Mouse (Mus musculus): ENCODE results near the gene Thap3. TPM values are rescaled to one million over a fixed set of nuclear protein-coding genes. Genes with fewer than 3 reads are reported as not detected.
A peak's percentile ranks its signal among the peaks of the same experiment; 100 is the strongest.

Thap3 gene
- total RNA-seq, 2 experiments from 2014 or later: 26.8 to 29.7 TPM

GRCm38 (mm10) chr4:152020024-152020423 is 31.2 kb upstream of the Thap3 start:
- H3K27ac ChIP-seq: no peak overlapping the region
- no peak for DNase-seq (ENCODE audit: low spot score in 2 of 2)
- TF ChIP-seq CTCF (conservative IDR thresholded peaks at IDR 0.05): no peak

GRCm38 (mm10) chr4:152019073-152019472 is 30.3 kb upstream of the Thap3 start:
- DNase-seq (ENCODE audit: low spot score in 2 of 2): no peak
- Histone ChIP-seq H3K4me3 (no peak overlapping the region), H3K27ac (no peak overlapping the region)
- no peak for TF ChIP-seq CTCF (conservative IDR thresholded peaks at IDR 0.05)

More at GRCm38 (mm10) chr4:152020024-152020423, 31.2 kb upstream of the Thap3 start:
- H3K4me3 ChIP-seq: no peak overlapping the region

GRCm38 (mm10) chr4:152013036-152013813 is 24.4 kb upstream of the Thap3 start:
- TF ChIP-seq CTCF (conservative IDR thresholded peaks at IDR 0.05): no peak
- no peak for DNase-seq (ENCODE audit: low spot score in 2 of 2)
- H3K4me3 ChIP-seq: no peak overlapping the region
- H3K27ac ChIP-seq: no peak overlapping the region

GRCm38 (mm10) chr4:152012109-152012508 is 23.3 kb upstream of the Thap3 start:
- DNase-seq (ENCODE audit: low spot score in 2 of 2): no peak
- H3K4me3 ChIP-seq: no peak overlapping the region
- H3K27ac ChIP-seq: no peak overlapping the region
- TF ChIP-seq CTCF (conservative IDR thresholded peaks at IDR 0.05): no peak

- no peak for TF ChIP-seq CTCF (conservative IDR thresholded peaks at IDR 0.05)
- no peak for DNase-seq (ENCODE audit: low spot score in 2 of 2)
- Histone ChIP-seq H3K27ac (peak overlapping the region; percentile 32), H3K4me3 (peak overlapping the region; percentile 93)
Measured at GRCm38 (mm10) chr4:152011171-152011760, 22.5 kb upstream of the Thap3 start.

- Histone ChIP-seq H3K4me3 (peak overlapping the region; percentile 93), H3K27ac (peak overlapping the region; percentile 97)
- no peak for DNase-seq (ENCODE audit: low spot score in 2 of 2)
- no peak for TF ChIP-seq CTCF (conservative IDR thresholded peaks at IDR 0.05)
Measured at GRCm38 (mm10) chr4:152010707-152011134, 21.9 kb upstream of the Thap3 start.

- peak overlapping the region; percentile 97 for H3K27ac ChIP-seq
- H3K4me3 ChIP-seq: peak overlapping the region; percentile 93
- no peak for TF ChIP-seq CTCF (conservative IDR thresholded peaks at IDR 0.05)
- no peak for DNase-seq (ENCODE audit: low spot score in 2 of 2)
Measured at GRCm38 (mm10) chr4:152010091-152010706, 21.4 kb upstream of the Thap3 start.

- H3K27ac ChIP-seq: peak overlapping the region; percentile 97
- H3K4me3 ChIP-seq: peak overlapping the region; percentile 93
- no peak for TF ChIP-seq CTCF (conservative IDR thresholded peaks at IDR 0.05)
- peak; percentile 60 to 61 for DNase-seq (ENCODE audit: low spot score in 2 of 2)
Measured at GRCm38 (mm10) chr4:152009076-152010051, 20.6 kb upstream of the Thap3 start.

- peak; percentile 90 to 93 for DNase-seq (ENCODE audit: low spot score in 2 of 2)
- Histone ChIP-seq H3K27ac (peak within 1 kb of the TSS; percentile 97), H3K4me3 (peak within 1 kb of the TSS; percentile 93)
- no peak for TF ChIP-seq CTCF (conservative IDR thresholded peaks at IDR 0.05)
Measured at GRCm38 (mm10) chr4:152008622-152009075, 19.9 kb upstream of the Thap3 start, which contains the start of gene Klhl21. Gene Klhl21 (plus strand): TSS chr4:152008803.

GRCm38 (mm10) chr4:152008148-152008500 is 19.3 kb upstream of the Thap3 start:
- DNase-seq (ENCODE audit: low spot score in 2 of 2): no peak
- no peak for TF ChIP-seq CTCF (conservative IDR thresholded peaks at IDR 0.05)
- peak overlapping the region; percentile 97 for H3K27ac ChIP-seq

GRCm38 (mm10) chr4:152007481-152008147 is 18.8 kb upstream of the Thap3 start:
- no peak for DNase-seq (ENCODE audit: low spot score in 2 of 2)

More at GRCm38 (mm10) chr4:152008148-152008500, 19.3 kb upstream of the Thap3 start:
- peak overlapping the region; percentile 93 for H3K4me3 ChIP-seq

More at GRCm38 (mm10) chr4:152007481-152008147, 18.8 kb upstream of the Thap3 start:
- H3K27ac ChIP-seq: peak overlapping the region; percentile 97
- H3K4me3 ChIP-seq: peak overlapping the region; percentile 93
- TF ChIP-seq CTCF (conservative IDR thresholded peaks at IDR 0.05): no peak
